Mouse (Mus musculus) megakaryocyte, embryonic 14.5 days (primary cell): ENCODE data around the gene Pcif1.

Experiments
- FLI1 ChIP-seq: IDR thresholded peaks from 2 replicates; pipeline ENCODE4 v1.6.1; 2012; ENCODE audit warnings: low read length, inconsistent platforms, mixed read lengths
- GATA1 ChIP-seq: IDR thresholded peaks from 3 replicates; pipeline ENCODE4 v1.6.1; 2012; ENCODE audit warnings: mixed read lengths, low read length, inconsistent platforms, borderline replicate concordance

GRCm38 (mm10) chr2:164882619-164883018 is 3.5 kb downstream of the Pcif1 start:
- TF ChIP-seq GATA1 (no peak), FLI1 (no peak)
